8 mouse cellular contexts compared by ENCODE assay signal in genomic region chr3:96401474-96401831, GRCm38 (mm10). TPM values are rescaled to one million over a fixed set of nuclear protein-coding genes. Genes with fewer than 3 reads are reported as not detected.
A peak's percentile ranks its signal among the peaks of the same experiment; 100 is the strongest.
DNase-seq lines count a peak whose midpoint lies in the region; ATAC-seq and TF ChIP-seq lines count a peak whose summit lies in the region.

No protein-coding gene starts in this region.

- H3K4me3 ChIP-seq in kidney, embryonic 15.5 days (replicated peaks), result peak overlapping the region; percentile 46
- peak overlapping the region; percentile 29 for H3K4me3 ChIP-seq in embryonic facial prominence, embryonic 12.5 days
- H3K4me3 ChIP-seq in intestine, embryonic 16.5 days (ENCODE audit: low read length), result peak overlapping the region; percentile 48
- H3K4me3 ChIP-seq in myocyte, result no peak overlapping the region

- DNase-seq in kidney, adult 8-10 months, result no peak
- no peak for DNase-seq in cerebellum, adult 11-12 months
- no peak for DNase-seq in right cerebral cortex, postnatal 36 days (ENCODE audit: low spot score in 2 of 2)

- no peak for TF ChIP-seq POLR2A in myocyte (IDR thresholded peaks at IDR 0.05; ENCODE audit: insufficient read length, low read depth)

- H3K36me3 ChIP-seq in kidney, embryonic 15.5 days, result no peaks in the 10 kb centered on the region
- H3K36me3 ChIP-seq in embryonic facial prominence, embryonic 12.5 days, result no peaks in the 10 kb centered on the region
- no peaks in the 10 kb centered on the region for H3K36me3 ChIP-seq in intestine, embryonic 16.5 days (ENCODE audit: control insufficient read depth, insufficient read depth, low read length)
- no peaks in the 10 kb centered on the region for H3K36me3 ChIP-seq in myocyte (ENCODE audit: control insufficient read depth, insufficient read depth)

- peaks cover 98% of the 10 kb centered on the region for H3K27me3 ChIP-seq in kidney, embryonic 15.5 days
- peaks cover 92% of the 10 kb centered on the region for H3K27me3 ChIP-seq in embryonic facial prominence, embryonic 12.5 days
- H3K27me3 ChIP-seq in intestine, embryonic 16.5 days (replicated peaks; ENCODE audit: control insufficient read depth, insufficient read depth, low read length), result peaks cover 70% of the 10 kb centered on the region
- H3K27me3 ChIP-seq in myocyte (ENCODE audit: control insufficient read depth, insufficient read depth, insufficient read length), result no peaks in the 10 kb centered on the region

- H3K27ac ChIP-seq in kidney, embryonic 15.5 days, result no peak overlapping the region
- H3K27ac ChIP-seq in embryonic facial prominence, embryonic 12.5 days, result no peak overlapping the region
- no peak overlapping the region for H3K27ac ChIP-seq in intestine, embryonic 16.5 days (ENCODE audit: low read length)

- 0 out of 2 replicates have a peak, but pooled peaks cover 4% of the 10 kb centered on the region for H3K9me3 ChIP-seq in kidney, embryonic 15.5 days (replicated peaks)
- H3K9me3 ChIP-seq in embryonic facial prominence, embryonic 12.5 days, result no peaks in the 10 kb centered on the region
- H3K9me3 ChIP-seq in intestine, embryonic 16.5 days (ENCODE audit: control insufficient read depth, low read length), result no peaks in the 10 kb centered on the region

- H3K9ac ChIP-seq in kidney, embryonic 15.5 days, result no peak overlapping the region
- no peak overlapping the region for H3K9ac ChIP-seq in embryonic facial prominence, embryonic 12.5 days
- peak overlapping the region; percentile 38; the same call in 1 of the 2 replicates for H3K9ac ChIP-seq in intestine, embryonic 16.5 days (ENCODE audit: low read depth, low read length)

- 2% methylated on average over 13 of the region's 13 CpGs for WGBS in kidney, embryonic 15.5 days
- WGBS in embryonic facial prominence, embryonic 12.5 days, result 2% methylated on average over 13 of the region's 13 CpGs
- 2% methylated on average over 13 of the region's 13 CpGs for WGBS in intestine, embryonic 16.5 days

- no peaks in the 10 kb centered on the region for H3K79me2 ChIP-seq in myocyte (ENCODE audit: control insufficient read depth, insufficient read depth)

- no peak overlapping the region for H3ac ChIP-seq in myocyte (ENCODE audit: control insufficient read depth, insufficient read length)

- peaks cover 16% of the 10 kb centered on the region for H3K4me1 ChIP-seq in kidney, embryonic 15.5 days
- 0 out of 2 replicates have a peak, but pooled peaks cover 12% of the 10 kb centered on the region for H3K4me1 ChIP-seq in embryonic facial prominence, embryonic 12.5 days
- H3K4me1 ChIP-seq in intestine, embryonic 16.5 days (ENCODE audit: control insufficient read depth, insufficient read depth, low read length), result peaks cover 9% of the 10 kb centered on the region; the same call in 1 of the 2 replicates

- ATAC-seq in kidney, embryonic 15.5 days (replicated peaks; ENCODE audit: low FRiP score), result no peak
- no peak for ATAC-seq in embryonic facial prominence, embryonic 12.5 days (ENCODE audit: insufficient number of reproducible peaks, insufficient read depth, low FRiP score, low TSS enrichment)
- 0 out of 2 replicates have a peak, but pooled peaks have one; percentile 14 for ATAC-seq in intestine, embryonic 16.5 days
- no peak for ATAC-seq in CD4-positive, CD25-positive, alpha-beta regulatory T cell, adult 4 months

- peak overlapping the region; percentile 64 for H3K4me2 ChIP-seq in kidney, embryonic 15.5 days
- peak overlapping the region; percentile 44 for H3K4me2 ChIP-seq in embryonic facial prominence, embryonic 12.5 days (replicated peaks)
- H3K4me2 ChIP-seq in intestine, embryonic 16.5 days (ENCODE audit: low read depth, low read length), result peak overlapping the region; percentile 41
- peak overlapping the region; percentile 61 for H3K4me2 ChIP-seq in myocyte (ENCODE audit: low read depth)

TF ChIP-seq in myocyte, 11 proteins besides CTCF, POLR2A, EP300 and RAD21:
- TF ChIP-seq USF1 (IDR thresholded peaks at IDR 0.05; ENCODE audit: low read depth) (no peak), CEBPB (IDR thresholded peaks at IDR 0.05; ENCODE audit: insufficient read depth, poor library complexity, severe bottlenecking) (no peak), MYOD1 (IDR thresholded peaks at IDR 0.05; ENCODE audit: control insufficient read depth in 1 of 3, insufficient read length in 2 of 3, low read depth in 2 of 3) (no peak), MYOG (IDR thresholded peaks at IDR 0.05; ENCODE audit: control insufficient read depth in 1 of 3, insufficient read depth in 1 of 3, insufficient read length in 2 of 3, low read depth in 2 of 3) (no peak), TCF3 (IDR thresholded peaks at IDR 0.05; ENCODE audit: insufficient read length, low read depth) (no peak), MAX (IDR thresholded peaks at IDR 0.05; ENCODE audit: low read depth) (no peak), POLR2AphosphoS2 (IDR thresholded peaks at IDR 0.05; ENCODE audit: insufficient read length, low read depth) (no peak), TCF12 (IDR thresholded peaks at IDR 0.05; ENCODE audit: insufficient read depth, poor library complexity, severe bottlenecking) (no peak), E2F4 (IDR thresholded peaks at IDR 0.05; ENCODE audit: insufficient read depth) (no peak)

RNA-seq across cellular contexts. Expression of gene BC107364, which starts 50.7 kb away (rescaled TPM):
- 0.15 TPM in 1 of 2 replicates, not detected in the other for polyA plus RNA-seq in kidney, embryonic 15.5 days (2015; fragmentation: Nextera tagmentation; extraction: Ambion mirVana)
- polyA plus RNA-seq in embryonic facial prominence, embryonic 12.5 days (2016; fragmentation: Nextera tagmentation; extraction: Ambion mirVana), result 0.26 TPM in 1 of 2 replicates, not detected in the other
- polyA plus RNA-seq in intestine, embryonic 16.5 days (2015; fragmentation: Nextera tagmentation; extraction: Ambion mirVana), result 0.12 and 0.21 TPM in 2 replicates
- polyA plus RNA-seq in myocyte (2012; fragmentation: generic; extraction: Trizol), result not detected
- not detected for polyA plus RNA-seq in CD4-positive, CD25-positive, alpha-beta regulatory T cell, adult 4 months (2017; shearing (Covaris generic))
